Mouse (Mus musculus) C2C12 (cell line): ENCODE data around the gene Etfa. TPM values are rescaled to one million over a fixed set of nuclear protein-coding genes. Genes with fewer than 3 reads are reported as not detected.

Experiments used
- H3K27me3 ChIP-seq: one replicate; pipeline ENCODE4 v1.6.1; 2011; ENCODE audit not compliant: control insufficient read depth, insufficient read depth, insufficient read length
- H3K36me3 ChIP-seq: one replicate; pipeline ENCODE4 v1.6.1; 2011; ENCODE audit not compliant: control insufficient read depth, insufficient read depth
- H3K4me3 ChIP-seq: one replicate; pipeline ENCODE4 v1.5.1; 2011; ENCODE audit warnings: mild to moderate bottlenecking, control low read depth; ENCODE audit not compliant: poor library complexity, insufficient read depth, severe bottlenecking
- H3K79me2 ChIP-seq: one replicate; pipeline ENCODE4 v1.6.1; 2011; ENCODE audit not compliant: control insufficient read depth, insufficient read depth
- H3K79me3 ChIP-seq: one replicate; pipeline ENCODE4 v1.6.1; 2011; ENCODE audit warnings: low read depth, control low read depth
- H3ac ChIP-seq: one replicate; pipeline ENCODE3; 2011; ENCODE audit warnings: low read depth; ENCODE audit not compliant: control insufficient read depth, insufficient read length
- CEBPB ChIP-seq: IDR thresholded peaks from one replicate; pipeline ENCODE4 v1.6.1; 2011; ENCODE audit warnings: low read depth, mild to moderate bottlenecking, control low read depth, moderate library complexity
- CTCF ChIP-seq: IDR thresholded peaks from one replicate; pipeline ENCODE4 v1.5.1; 2011; ENCODE audit not compliant: control insufficient read depth, insufficient read depth, insufficient read length
- FOSL1 ChIP-seq: IDR thresholded peaks from one replicate; pipeline ENCODE4 v1.8.0; 2011; ENCODE audit warnings: mild to moderate bottlenecking, low read length; ENCODE audit not compliant: poor library complexity, insufficient read depth, severe bottlenecking
- MAX ChIP-seq: IDR thresholded peaks from one replicate; pipeline ENCODE4 v1.6.1; 2011; ENCODE audit warnings: mild to moderate bottlenecking, control low read depth
- MYOD1 ChIP-seq: IDR thresholded peaks from one replicate; pipeline ENCODE4 v1.6.1; 2011; ENCODE audit warnings: low read depth; ENCODE audit not compliant: control insufficient read depth, insufficient read length
- MYOG ChIP-seq: IDR thresholded peaks from one replicate; pipeline ENCODE4 v1.6.1; 2011; ENCODE audit not compliant: control insufficient read depth, insufficient read length; ENCODE audit errors: extremely low read depth
- USF1 ChIP-seq: IDR thresholded peaks from one replicate; pipeline ENCODE4 v1.6.1; 2011; ENCODE audit warnings: low read depth, mild to moderate bottlenecking, control low read depth, moderate library complexity
- polyA plus RNA-seq: library from polyadenylated mRNA; unstranded; fragments of >200 nt; fragmentation: generic; extraction: Trizol; gene quantifications from one replicate; pipeline ENCODE4 v1.2.1, GENCODE M21; 2012; ENCODE audit warnings: missing spikeins

The Etfa gene
- polyA plus RNA-seq, 1 experiment = 87.7 TPM

- Histone ChIP-seq H3ac (no peak overlapping the region), H3K36me3 (no peaks in the 10 kb centered on the region), H3K4me3 (no peak overlapping the region), H3K27me3 (no peaks in the 10 kb centered on the region), H3K79me2 (peaks cover 84% of the 10 kb centered on the region), H3K79me3 (peaks cover 27% of the 10 kb centered on the region)
- TF ChIP-seq CEBPB (no peak), MAX (no peak)
Observed at GRCm38 (mm10) chr9:55507922-55508321, 4.1 kb downstream of the Etfa start.

GRCm38 (mm10) chr9:55482116-55482515 is 29.9 kb downstream of the Etfa start:
- Histone ChIP-seq H3K4me3 (no peak overlapping the region), H3K79me2 (no peaks in the 10 kb centered on the region), H3ac (no peak overlapping the region), H3K36me3 (peaks cover 42% of the 10 kb centered on the region), H3K27me3 (no peaks in the 10 kb centered on the region), H3K79me3 (no peaks in the 10 kb centered on the region)
- TF ChIP-seq MAX (no peak), FOSL1 (no peak), CEBPB (no peak), USF1 (no peak), CTCF (no peak), MYOD1 (no peak), MYOG (no peak)

- no peaks in the 10 kb centered on the region for H3K79me3 ChIP-seq
- TF ChIP-seq MAX (no peak), MYOG (no peak), CTCF (no peak), USF1 (no peak), MYOD1 (no peak), FOSL1 (no peak), CEBPB (no peak)
- no peaks in the 10 kb centered on the region for H3K79me2 ChIP-seq
- no peak overlapping the region for H3ac ChIP-seq
- H3K27me3 ChIP-seq = no peaks in the 10 kb centered on the region
- peaks cover 37% of the 10 kb centered on the region for H3K36me3 ChIP-seq
- H3K4me3 ChIP-seq = no peak overlapping the region
Observed at GRCm38 (mm10) chr9:55478699-55479098, 33.3 kb downstream of the Etfa start.

GRCm38 (mm10) chr9:55476084-55476483 is 36.0 kb downstream of the Etfa start:
- H3K79me3 ChIP-seq = no peaks in the 10 kb centered on the region
- H3K4me3 ChIP-seq = no peak overlapping the region
- H3ac ChIP-seq = no peak overlapping the region
- TF ChIP-seq CTCF (no peak), CEBPB (no peak), MAX (no peak), FOSL1 (no peak)
- H3K36me3 ChIP-seq = peaks cover 13% of the 10 kb centered on the region
- H3K79me2 ChIP-seq = no peaks in the 10 kb centered on the region
- H3K27me3 ChIP-seq = no peaks in the 10 kb centered on the region

GRCm38 (mm10) chr9:55468397-55468796 is 43.6 kb downstream of the Etfa start:
- H3ac ChIP-seq = no peak overlapping the region
- TF ChIP-seq USF1 (no peak), FOSL1 (no peak), MAX (no peak), CTCF (no peak), CEBPB (no peak), MYOD1 (no peak), MYOG (no peak)
- no peak overlapping the region for H3K4me3 ChIP-seq
- no peaks in the 10 kb centered on the region for H3K27me3 ChIP-seq
- H3K36me3 ChIP-seq = peaks cover 22% of the 10 kb centered on the region
- H3K79me2 ChIP-seq = no peaks in the 10 kb centered on the region
- H3K79me3 ChIP-seq = no peaks in the 10 kb centered on the region

- no peaks in the 10 kb centered on the region for H3K27me3 ChIP-seq
- no peaks in the 10 kb centered on the region for H3K79me2 ChIP-seq
- no peaks in the 10 kb centered on the region for H3K79me3 ChIP-seq
- no peak overlapping the region for H3ac ChIP-seq
- H3K4me3 ChIP-seq = no peak overlapping the region
- H3K36me3 ChIP-seq = no peaks in the 10 kb centered on the region
- TF ChIP-seq MYOD1 (no peak), MYOG (no peak), FOSL1 (no peak), CEBPB (no peak)
Observed at GRCm38 (mm10) chr9:55453366-55453765, 58.7 kb downstream of the Etfa start.

GRCm38 (mm10) chr9:55452906-55453305 is 59.1 kb downstream of the Etfa start:
- H3K27me3 ChIP-seq = no peaks in the 10 kb centered on the region
- H3K36me3 ChIP-seq = no peaks in the 10 kb centered on the region
- H3K4me3 ChIP-seq = no peak overlapping the region
- TF ChIP-seq CEBPB = no peak
- no peak for TF ChIP-seq USF1
- TF ChIP-seq FOSL1 = no peak
- no peak for TF ChIP-seq MAX
- H3K79me2 ChIP-seq = no peaks in the 10 kb centered on the region
- H3K79me3 ChIP-seq = no peaks in the 10 kb centered on the region
- no peak overlapping the region for H3ac ChIP-seq
